Mouse (Mus musculus) erythroblast, embryonic 14.5 days (primary cell): ENCODE data around the gene Mrap.

Experiments used
- GATA1 ChIP-seq: IDR thresholded peaks from 2 replicates; pipeline ENCODE4 v1.6.1; 2012; ENCODE audit warnings: low read length, inconsistent platforms, mixed read lengths
- TAL1 ChIP-seq: IDR thresholded peaks from 3 replicates; pipeline ENCODE4 v1.6.1; 2012; ENCODE audit warnings: low read length, inconsistent platforms, mixed read lengths

- TF ChIP-seq TAL1 (no peak), GATA1 (no peak)
Observed at GRCm38 (mm10) chr16:90775946-90776520, 38.0 kb downstream of the Mrap start.
